Mouse (Mus musculus): ENCODE measurements around the gene Pelo.

DNA sequence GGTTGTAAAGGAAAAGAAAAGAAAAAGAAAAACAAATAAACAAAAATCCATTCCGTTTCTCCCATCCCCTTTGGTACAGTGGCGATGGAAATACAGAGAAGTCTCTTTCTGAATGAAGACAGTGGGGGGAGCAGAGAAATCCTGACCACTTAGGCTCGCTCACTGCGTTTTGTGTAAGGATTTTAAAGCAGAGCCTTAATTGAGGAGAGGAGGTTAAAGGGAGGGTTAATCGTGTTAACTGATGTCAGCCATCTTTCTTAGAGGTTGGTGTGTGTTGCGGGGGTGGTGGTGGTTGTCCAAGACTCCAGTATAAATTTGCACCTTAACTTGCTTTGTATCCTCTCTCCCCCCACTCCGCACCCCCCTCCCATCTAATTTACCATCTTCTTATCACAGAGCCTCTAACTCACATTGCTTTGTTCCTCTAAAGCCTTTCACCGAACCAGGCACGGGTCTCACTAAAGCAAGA is 1.0 kb upstream of the Pelo start:
- TF ChIP-seq GATA1 (IDR thresholded peaks at IDR 0.05; ENCODE audit: borderline replicate concordance, low read length) (no peak), FLI1 (IDR thresholded peaks at IDR 0.05; ENCODE audit: low read length) (no peak)
